Mouse (Mus musculus) ES-CJ7 (cell line): ENCODE results near the gene Dctpp1.

Source experiments
- DNase-seq: peaks from one replicate; pipeline ENCODE4 v3.0.0; 2011; ENCODE audit warnings: low read depth, low spot score

The Dctpp1 gene

GRCm38 (mm10) chr7:127231826-127232621 lies 28.5 kb downstream of the Dctpp1 start:
- DNase-seq: no peak

GRCm38 (mm10) chr7:127231376-127231775 lies 29.1 kb downstream of the Dctpp1 start:
- DNase-seq: peak; percentile 46

- peak; percentile 95 for DNase-seq
Measured at GRCm38 (mm10) chr7:127228615-127229303, 31.8 kb downstream of the Dctpp1 start.

- peak; percentile 90 for DNase-seq
Measured at GRCm38 (mm10) chr7:127225147-127225995, 35.1 kb downstream of the Dctpp1 start.

GRCm38 (mm10) chr7:127224616-127225015 lies 35.9 kb downstream of the Dctpp1 start:
- DNase-seq: peak; percentile 59

GRCm38 (mm10) chr7:127223515-127224478 lies 36.7 kb downstream of the Dctpp1 start:
- DNase-seq: peak; percentile 84

GRCm38 (mm10) chr7:127223106-127223505 lies 37.4 kb downstream of the Dctpp1 start:
- peak; percentile 44 for DNase-seq

GRCm38 (mm10) chr7:127220440-127220839 lies 40.1 kb downstream of the Dctpp1 start:
- peak; percentile 26 for DNase-seq

GRCm38 (mm10) chr7:127218670-127219069 lies 41.8 kb downstream of the Dctpp1 start:
- DNase-seq: no peak

GRCm38 (mm10) chr7:127217901-127218642 lies 42.4 kb downstream of the Dctpp1 start:
- DNase-seq: peak; percentile 36

- DNase-seq: peak; percentile 73
Measured at GRCm38 (mm10) chr7:127217475-127217874, 43.0 kb downstream of the Dctpp1 start.

- peak; percentile 73 for DNase-seq
Measured at GRCm38 (mm10) chr7:127216307-127216706, 44.2 kb downstream of the Dctpp1 start.

GRCm38 (mm10) chr7:127214981-127215871 lies 45.3 kb downstream of the Dctpp1 start:
- DNase-seq: peak; percentile 91

- DNase-seq: no peak
Measured at GRCm38 (mm10) chr7:127214521-127214920, 46.0 kb downstream of the Dctpp1 start.

- no peak for DNase-seq
Measured at GRCm38 (mm10) chr7:127213930-127214329, 46.6 kb downstream of the Dctpp1 start.

GRCm38 (mm10) chr7:127213485-127213884 lies 47.0 kb downstream of the Dctpp1 start:
- DNase-seq: peak; percentile 86

- DNase-seq: peak; percentile 96
Measured at GRCm38 (mm10) chr7:127212432-127213250, 47.9 kb downstream of the Dctpp1 start.
